Mouse (Mus musculus) mouse trophoblast stem cell (cell line): ENCODE results near the gene Olfr459.

ENCODE experiments used
- in situ Hi-C, 2 experiments: fragments of 300-500 bp; cut with MseI, MboI; formaldehyde crosslinking; loops; 2 replicates in 1 of 2; 3 replicates in 1 of 2; pipeline ENCODE4 v1.15.1; 2025

Gene Olfr459

GRCm38 (mm10) chr6:41775077-41775476 lies at the start of gene Olfr459:
Gene Olfr459 (minus strand): TSS chr6:41775177.
- in situ Hi-C loops = no loop called here

DNA sequence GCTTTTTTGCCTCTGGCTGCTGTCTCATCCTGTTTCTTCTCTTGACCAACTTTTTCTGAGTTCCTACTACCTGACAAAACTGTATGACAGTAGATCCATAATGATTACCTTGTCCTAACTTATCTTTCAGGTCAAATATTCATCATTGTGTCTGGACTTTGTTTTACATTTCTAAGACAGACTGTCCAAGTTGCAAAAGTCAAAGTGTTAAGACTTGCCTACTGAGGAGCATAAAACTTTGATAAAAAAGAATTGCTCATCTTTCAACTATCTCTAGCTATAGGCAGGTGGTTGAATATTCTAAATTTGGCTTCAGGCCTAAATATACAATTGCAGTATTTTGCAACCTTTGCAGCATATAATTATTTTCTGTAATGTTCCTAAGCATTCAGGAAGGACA lies 49.1 kb upstream of the Olfr459 start:
- in situ Hi-C loops = no loop called here

- in situ Hi-C loops = no loop called here
These were observed 11.7 kb upstream of the Olfr459 start for GRCm38 (mm10) chr6:41786700-41787099.

- in situ Hi-C loops = no loop called here
These were observed 744 bp upstream of the Olfr459 start for GRCm38 (mm10) chr6:41775721-41776120.

- in situ Hi-C loops = loop anchor here in 1 of 2 experiments (10.0 kb wide), 1 partner anchor 425 kb away; no protein-coding TSS in a partner anchor
These were observed 5.1 kb downstream of the Olfr459 start for GRCm38 (mm10) chr6:41769872-41770271.

- in situ Hi-C loops = loop anchor here in 1 of 2 experiments (10.0 kb wide), 1 partner anchor 430 kb away; no protein-coding TSS in a partner anchor
These were observed 10.7 kb downstream of the Olfr459 start for GRCm38 (mm10) chr6:41764306-41764705.

DNA sequence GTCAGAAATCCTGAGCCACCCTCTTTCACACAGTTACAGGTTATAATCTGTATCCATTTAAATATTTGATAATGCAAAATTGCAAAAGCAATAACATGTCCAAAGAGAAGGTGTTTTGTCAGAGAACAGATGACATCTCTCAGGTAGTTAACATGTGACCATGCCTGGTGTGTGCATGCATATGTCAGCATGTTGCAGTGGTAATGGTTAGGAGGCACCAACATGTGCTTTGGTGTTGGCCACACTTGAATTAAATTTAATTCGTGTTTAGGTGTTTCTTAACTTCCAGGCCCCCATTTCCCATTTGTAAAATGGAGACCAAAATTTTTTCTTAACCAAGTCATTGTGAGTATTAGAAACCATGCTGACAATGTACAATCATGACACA lies 12.6 kb downstream of the Olfr459 start:
- in situ Hi-C loops = loop anchor here in 1 of 2 experiments (10.0 kb wide), 1 partner anchor 432 kb away; no protein-coding TSS in a partner anchor

GRCm38 (mm10) chr6:41761702-41762369 lies 13.1 kb downstream of the Olfr459 start:
- in situ Hi-C loops = loop anchor here in 1 of 2 experiments (10.0 kb wide), 1 partner anchor 433 kb away; no protein-coding TSS in a partner anchor

DNA sequence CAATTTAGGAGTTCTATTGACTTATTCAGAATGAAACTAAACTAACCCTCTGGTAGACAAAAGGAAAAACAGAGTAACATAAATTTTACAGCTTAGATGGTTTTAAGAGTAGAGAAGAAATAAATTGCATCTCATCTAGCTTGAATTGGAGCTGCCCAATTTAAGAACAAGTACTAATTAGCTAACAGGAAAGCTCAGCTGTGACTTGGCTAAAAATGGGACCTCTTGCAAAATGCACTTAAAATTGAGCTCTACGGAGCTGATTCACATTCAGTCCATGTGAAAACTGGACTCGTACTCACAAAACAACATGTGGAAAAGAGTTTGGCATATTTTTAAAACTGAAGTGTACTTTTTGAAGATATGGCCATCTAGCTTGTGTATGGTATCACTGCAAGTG lies 15.4 kb downstream of the Olfr459 start:
- in situ Hi-C loops = loop anchor here (10.0 kb wide), 1 partner anchor 435 kb away; no protein-coding TSS in a partner anchor

GRCm38 (mm10) chr6:41758421-41758820 lies 16.6 kb downstream of the Olfr459 start:
- in situ Hi-C loops = loop anchor here in 1 of 2 experiments (10.0 kb wide), 1 partner anchor 436 kb away; no protein-coding TSS in a partner anchor

- in situ Hi-C loops = loop anchor here in 1 of 2 experiments (10.0 kb wide), 1 partner anchor 438 kb away; no protein-coding TSS in a partner anchor
These were observed 17.8 kb downstream of the Olfr459 start for GRCm38 (mm10) chr6:41757199-41757598.

GRCm38 (mm10) chr6:41754626-41755025 lies 20.4 kb downstream of the Olfr459 start:
- in situ Hi-C loops = loop anchor here in 1 of 2 experiments (10.0 kb wide), 1 partner anchor 440 kb away; no protein-coding TSS in a partner anchor

DNA sequence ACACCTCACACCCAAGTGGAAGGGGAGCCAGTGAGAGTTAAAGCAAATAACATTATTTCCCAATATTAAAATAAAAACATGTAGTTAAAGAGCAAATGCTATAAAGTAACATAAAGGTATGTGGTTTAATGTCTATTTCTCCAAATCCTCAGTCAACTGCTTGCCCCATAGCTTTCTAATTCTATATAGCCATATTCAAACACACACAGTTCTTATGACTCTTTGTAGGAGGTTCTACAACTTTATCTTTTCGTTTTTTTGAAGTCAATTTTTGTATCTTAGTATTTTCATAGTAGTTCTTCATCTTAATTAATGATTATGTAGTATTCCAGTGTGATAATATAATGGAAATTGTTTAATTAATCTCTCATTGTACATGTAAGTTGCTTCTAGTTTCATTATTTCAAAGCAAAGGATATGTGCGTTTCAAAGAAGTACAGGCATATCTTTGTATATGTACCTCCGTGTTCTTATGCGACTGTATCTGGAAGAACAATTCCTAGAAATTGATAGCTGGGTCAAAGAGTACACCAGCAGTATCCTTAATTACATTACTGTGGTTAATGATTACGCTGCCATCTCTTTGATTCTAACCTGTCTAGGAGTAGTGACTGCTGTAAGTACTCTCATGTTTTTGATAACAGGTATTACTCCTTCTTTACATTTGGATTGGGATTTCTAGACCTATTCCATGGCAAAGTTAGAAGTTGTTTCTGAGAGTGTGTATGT lies 30.1 kb downstream of the Olfr459 start:
- in situ Hi-C loops = no loop called here

DNA sequence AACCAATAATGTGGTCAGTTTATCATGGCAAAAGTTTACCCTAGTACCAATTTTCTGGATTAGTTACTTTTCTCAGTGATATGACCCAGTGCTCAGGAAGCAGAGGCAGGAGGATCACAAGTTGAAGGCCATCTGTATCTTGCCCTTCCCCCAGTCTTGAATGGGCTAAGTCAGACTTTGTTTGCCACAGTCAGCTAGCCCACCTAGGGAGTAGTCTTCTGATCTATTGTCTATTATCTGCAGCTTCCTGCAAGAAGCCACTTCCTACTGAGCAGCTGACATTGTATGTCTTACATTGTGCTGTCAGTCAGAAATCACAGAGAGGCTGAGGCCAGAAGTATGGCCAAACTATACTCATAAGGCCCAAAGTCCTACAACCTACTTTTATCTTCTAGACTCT lies 33.9 kb downstream of the Olfr459 start:
- in situ Hi-C loops = no loop called here

DNA sequence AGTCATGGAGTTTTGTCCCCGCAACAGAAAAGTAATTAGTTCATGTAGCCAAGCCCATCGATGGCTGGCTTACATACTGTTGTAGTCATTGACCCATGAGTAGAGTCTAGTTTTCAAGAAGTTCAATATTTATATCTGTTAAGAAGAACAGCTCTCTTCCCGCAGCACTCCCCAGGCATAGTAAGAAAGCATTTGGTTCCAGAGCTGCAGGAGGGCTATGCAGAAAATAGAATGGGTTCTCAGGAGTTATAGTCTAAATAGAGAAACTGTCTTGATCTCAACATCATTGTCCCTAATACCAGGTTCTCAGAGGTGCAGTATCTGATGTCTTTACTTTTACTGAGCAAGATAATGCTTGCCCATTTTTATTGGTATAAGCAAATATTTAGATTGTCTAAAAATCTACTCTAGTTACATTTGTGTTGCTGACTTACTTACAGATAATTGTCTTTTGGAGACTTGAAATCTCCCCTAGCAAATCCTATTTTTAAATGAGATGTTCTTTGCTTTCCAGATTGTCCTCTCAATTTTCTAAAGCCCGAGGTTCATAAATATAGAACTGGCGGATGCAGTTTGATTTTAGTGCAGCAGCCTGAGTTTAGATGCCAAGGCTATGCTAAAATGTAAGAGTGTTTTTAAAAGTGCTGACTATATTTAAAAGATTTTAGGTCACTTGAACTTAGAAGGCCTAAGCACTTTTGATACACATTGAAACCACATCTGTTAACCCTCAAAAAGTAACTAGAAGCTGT lies 40.1 kb downstream of the Olfr459 start:
- in situ Hi-C loops = no loop called here

GRCm38 (mm10) chr6:41727989-41728609 lies 46.9 kb downstream of the Olfr459 start:
- in situ Hi-C loops = no loop called here

GRCm38 (mm10) chr6:41721430-41721829 lies 53.5 kb downstream of the Olfr459 start:
- in situ Hi-C loops = no loop called here
